Mouse (Mus musculus) liver, adult 2 months (tissue): ENCODE results near the gene Zfp326.

Source experiments
- CTCF ChIP-seq: fragments of 200-500 bp; IDR thresholded peaks from 2 replicates; pipeline ENCODE4 v1.5.1; 2011; ENCODE audit warnings: low read depth, low read length, control low read depth
- POLR2A ChIP-seq: fragments of 200-500 bp; IDR thresholded peaks from 2 replicates; pipeline ENCODE4 v1.6.1; 2011; ENCODE audit warnings: low read length, control low read depth; ENCODE audit not compliant: insufficient read depth; ENCODE audit errors: extremely low read depth

DNA sequence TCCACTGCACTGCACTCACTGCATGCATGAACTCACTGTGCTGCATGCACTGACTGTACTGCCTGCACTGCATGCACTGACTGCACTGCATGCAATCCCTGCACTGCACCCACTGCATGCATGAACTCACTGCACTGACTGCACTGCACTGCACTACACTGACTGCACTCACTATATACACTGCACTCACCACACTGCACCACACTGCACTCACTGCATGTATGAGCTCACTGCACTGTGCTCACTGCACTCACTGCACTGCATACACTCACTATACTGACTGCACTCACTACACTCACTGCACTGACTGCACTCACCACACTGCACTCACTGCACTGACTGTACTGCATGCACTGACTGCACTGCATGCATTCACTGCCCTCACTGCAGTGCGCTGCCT lies 56.0 kb downstream of the Zfp326 start:
- TF ChIP-seq POLR2A (no peak), CTCF (no peak)
